Mouse (Mus musculus) G1E (cell line): Measurements from ENCODE around the gene Klk1b4.

ENCODE experiments used
- CTCF ChIP-seq: IDR thresholded peaks from 2 replicates; pipeline ENCODE4 v1.5.1; 2012; ENCODE audit warnings: low read depth, low read length, inconsistent platforms, mixed read lengths
- POLR2AphosphoS5 ChIP-seq: IDR thresholded peaks from 2 replicates; pipeline ENCODE4 v1.6.1; 2012; ENCODE audit warnings: low read depth, low read length, inconsistent platforms; ENCODE audit not compliant: insufficient replicate concordance

GRCm38 (mm10) chr7:44239913-44240312, 32.7 kb downstream of the Klk1b4 start:
- TF ChIP-seq CTCF (no peak), POLR2AphosphoS5 (no peak)
